Mouse (Mus musculus) heart, postnatal 25 days (tissue): Measurements from ENCODE around the gene Abca3. TPM values are rescaled to one million over a fixed set of nuclear protein-coding genes. Genes with fewer than 3 reads are reported as not detected.

Experiments used
- DNase-seq: peaks from one replicate; pipeline ENCODE4 v3.0.0; 2022; ENCODE audit warnings: low spot score
- intact Hi-C: fragments of 180-260 bp; cut with DNase I; formaldehyde crosslinking; loops from one replicate; pipeline ENCODE4 v1.15.1; 2025
- total RNA-seq, 2 experiments: library from RNA; stranded (reverse); gene quantifications; 2 replicates each; pipeline ENCODE4 v1.2.3; 2021

Gene Abca3
- total RNA-seq = 10 to 100 TPM; 12.8 to 13.1 TPM

DNA sequence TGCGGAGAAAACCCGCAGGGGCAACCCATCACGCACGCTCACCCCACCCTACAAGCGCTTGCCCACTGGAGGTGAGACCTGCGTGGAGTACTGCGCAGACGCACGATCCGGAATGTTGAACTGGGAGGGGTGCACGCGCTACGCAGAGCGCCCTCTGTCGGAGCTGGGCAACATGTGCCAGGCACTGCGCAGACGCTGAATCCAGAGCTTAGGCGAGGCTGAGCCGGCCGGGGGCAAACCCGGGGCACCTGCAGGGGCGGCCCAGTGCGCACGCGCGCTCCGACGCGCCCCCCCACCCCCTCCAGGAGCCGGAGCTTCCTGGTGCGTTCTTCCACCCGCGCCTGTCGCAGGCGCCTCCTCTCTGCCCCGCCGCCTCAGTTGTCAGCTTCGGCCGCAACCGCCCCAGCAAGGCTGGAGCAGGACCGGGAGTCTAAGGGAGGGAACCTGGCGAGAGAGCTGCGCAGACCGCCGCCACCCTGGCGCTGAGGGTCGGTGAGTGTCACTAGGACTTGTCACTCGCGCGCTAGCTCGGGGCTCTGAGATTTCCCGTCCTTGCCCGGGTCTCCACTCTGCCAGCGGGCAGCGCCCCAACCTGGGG lies at the start of gene Abca3:
Abca3 (plus strand) TSS at position 191 of the 598 bp plus-strand sequence.
- intact Hi-C loops = loop anchor here (2.0 kb wide), 1 partner anchor 179 kb away; no protein-coding TSS in a partner anchor
- peak; percentile 91 for DNase-seq

DNA sequence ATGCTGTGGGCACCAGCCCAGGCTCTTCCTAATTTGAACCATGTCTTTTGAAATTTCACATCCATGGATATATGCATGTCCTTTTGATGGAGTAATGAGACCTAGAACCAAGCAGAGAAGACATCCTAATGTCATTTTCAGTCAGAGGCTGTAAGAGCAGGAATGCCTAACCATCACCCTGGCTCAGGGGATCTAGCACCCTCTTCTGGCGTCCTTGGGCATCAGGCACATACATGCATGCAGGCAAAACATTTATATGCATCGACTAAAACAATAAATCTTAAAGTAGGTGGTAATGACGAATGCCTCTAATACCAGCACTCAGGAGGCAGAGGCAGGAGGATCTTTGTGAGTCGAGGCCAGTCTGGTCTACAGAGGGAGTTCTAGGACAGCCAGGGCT lies 44.2 kb upstream of the Abca3 start:
- intact Hi-C loops = loop anchor here (1.0 to 5.0 kb wide), 3 partner anchors 71 to 155 kb away; partner anchors contain the start of gene Pdpk1
- DNase-seq = no peak

GRCm38 (mm10) chr17:24320826-24321225 lies 30.9 kb upstream of the Abca3 start:
- intact Hi-C loops = no loop called here
- DNase-seq = no peak

- DNase-seq = no peak
- intact Hi-C loops = no loop called here
Measured at GRCm38 (mm10) chr17:24325051-24325450, 26.7 kb upstream of the Abca3 start.

DNA sequence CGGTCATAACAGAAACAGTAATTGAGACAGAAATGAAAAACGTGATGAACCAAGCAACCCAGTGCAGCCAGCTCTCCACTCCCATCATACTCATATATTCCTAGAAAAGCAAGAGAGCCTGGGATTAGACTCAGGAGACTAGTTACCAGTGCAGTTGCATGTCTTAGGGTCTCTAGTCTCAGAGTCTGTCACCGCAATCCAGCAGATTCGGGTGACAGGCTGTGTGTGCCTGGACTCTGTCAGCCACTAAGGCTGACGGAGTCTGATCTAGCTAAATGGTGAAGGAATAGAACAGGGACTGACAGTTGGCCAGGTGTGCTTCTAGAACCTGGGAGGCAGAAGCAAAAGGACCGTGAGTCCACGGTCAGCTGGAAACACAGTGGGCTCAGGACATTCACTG lies 24.1 kb upstream of the Abca3 start:
- no peak for DNase-seq
- intact Hi-C loops = no loop called here

DNA sequence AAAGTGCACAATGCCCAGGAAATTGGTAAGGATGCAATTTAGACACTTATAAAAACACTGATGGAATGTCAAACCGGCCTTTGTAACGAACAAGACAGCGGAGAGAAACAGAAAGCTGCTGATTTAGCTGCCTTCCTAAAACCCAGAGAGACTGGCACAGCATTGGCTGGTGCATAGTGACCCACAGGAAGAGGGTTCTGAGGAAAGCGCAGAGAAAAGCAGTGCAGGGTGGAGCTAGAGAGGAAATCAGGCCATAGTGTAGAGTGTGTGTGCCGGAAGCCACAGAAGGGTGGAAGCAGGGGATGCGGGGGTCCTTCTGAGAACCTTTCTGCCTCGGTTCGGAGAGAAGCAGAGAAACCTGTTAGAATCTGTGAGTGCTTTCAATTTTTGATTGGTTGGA lies 7.1 kb upstream of the Abca3 start:
- no peak for DNase-seq
- intact Hi-C loops = no loop called here

DNA sequence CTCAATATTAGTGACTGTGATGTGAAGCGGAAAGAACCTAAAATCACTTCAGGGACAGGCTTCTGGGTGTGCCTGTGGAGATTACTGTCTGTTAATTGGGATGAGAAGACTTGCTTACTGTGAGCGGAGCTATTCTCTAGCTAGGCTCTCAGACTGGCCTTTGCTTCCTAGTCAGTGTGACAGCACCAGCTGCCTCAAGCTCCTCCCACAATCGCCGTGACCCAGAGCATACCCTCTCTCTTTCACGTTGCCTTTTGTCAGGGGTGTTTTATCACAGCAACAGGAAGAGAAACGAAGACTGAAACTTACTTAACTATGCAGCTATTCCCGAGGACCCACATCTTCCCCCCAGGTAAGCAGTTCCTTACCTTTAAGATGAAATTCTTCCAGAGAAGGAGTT lies 4.9 kb upstream of the Abca3 start:
- intact Hi-C loops = no loop called here
- DNase-seq = no peak

GRCm38 (mm10) chr17:24349176-24349575 lies 2.6 kb upstream of the Abca3 start:
- no peak for DNase-seq
- intact Hi-C loops = no loop called here

GRCm38 (mm10) chr17:24350926-24351759 lies 607 bp upstream of the Abca3 start, which contains the start of gene Abca17:
Gene Abca17 (minus strand): TSS chr17:24351068.
- intact Hi-C loops = loop anchor here (2.0 kb wide), 1 partner anchor 178 kb away; no protein-coding TSS in a partner anchor
- DNase-seq = no peak

DNA sequence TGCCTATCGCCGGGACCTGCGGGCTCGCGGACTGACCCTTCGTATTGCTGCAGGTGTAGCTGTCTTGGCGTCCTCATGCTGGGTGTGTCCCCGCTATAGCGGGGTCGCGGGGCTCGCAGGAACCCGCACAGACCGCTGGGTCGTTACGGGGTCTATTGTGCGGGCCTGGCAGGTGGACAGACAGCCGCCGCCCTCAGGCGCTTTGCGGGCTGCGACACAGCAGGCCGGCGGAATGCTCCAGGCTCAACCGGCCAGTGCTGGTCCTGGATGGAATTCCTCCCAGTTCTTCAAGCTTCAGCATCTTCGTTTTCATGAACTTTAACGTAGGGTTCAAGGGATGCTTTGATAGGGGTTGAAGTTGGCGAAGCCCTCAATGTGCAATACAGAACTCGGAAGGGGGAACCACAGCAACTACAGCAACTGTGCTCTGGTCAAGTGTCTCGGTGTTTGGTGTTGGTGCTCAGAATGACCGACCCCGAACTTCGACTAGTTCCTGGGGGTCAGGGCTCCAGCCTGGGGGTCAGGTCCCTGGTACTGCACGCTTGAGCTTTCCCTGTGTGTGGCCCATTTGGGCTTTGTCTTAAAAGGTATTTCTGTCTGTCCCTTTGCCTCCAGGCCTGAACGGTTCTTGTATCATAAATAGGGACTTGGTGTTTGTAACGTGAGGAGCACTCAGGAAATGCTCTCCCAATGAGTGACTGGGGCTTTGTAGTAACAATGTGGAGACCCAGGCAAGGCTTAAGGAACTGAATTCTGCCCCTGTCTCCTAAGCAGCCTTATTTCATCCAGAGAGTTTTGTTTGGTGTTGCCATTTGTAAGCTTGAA lies 832 bp downstream of the Abca3 start:
- DNase-seq = no peak
- intact Hi-C loops = no loop called here

- no peak for DNase-seq
- intact Hi-C loops = no loop called here
Measured at GRCm38 (mm10) chr17:24353960-24354359, 2.2 kb downstream of the Abca3 start.

DNA sequence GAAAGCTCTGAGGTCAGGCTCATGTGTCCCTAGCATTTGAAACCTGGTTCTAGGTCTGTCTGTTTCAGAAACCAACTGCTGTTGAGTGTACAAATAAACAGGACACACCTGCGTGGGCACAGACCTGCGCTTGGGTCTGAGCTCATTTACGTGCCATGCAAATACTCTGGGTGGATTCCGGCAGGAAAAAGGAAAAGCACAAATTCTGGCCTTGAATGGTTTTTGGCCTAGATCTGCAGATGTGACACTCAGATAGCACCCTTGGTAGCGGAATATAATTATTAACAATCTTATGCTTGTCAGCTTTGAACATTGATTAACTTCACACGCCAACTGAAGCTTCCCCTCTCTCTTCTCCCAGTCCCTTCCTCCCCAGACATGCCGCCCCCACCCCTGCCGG lies 3.5 kb downstream of the Abca3 start:
- intact Hi-C loops = no loop called here
- DNase-seq = no peak

- DNase-seq = no peak
- intact Hi-C loops = no loop called here
Measured at GRCm38 (mm10) chr17:24359006-24359405, 7.3 kb downstream of the Abca3 start.

GRCm38 (mm10) chr17:24359903-24360302 lies 8.2 kb downstream of the Abca3 start:
- no peak for DNase-seq
- intact Hi-C loops = no loop called here

- DNase-seq = no peak
- intact Hi-C loops = no loop called here
Measured at GRCm38 (mm10) chr17:24360841-24361240, 9.1 kb downstream of the Abca3 start.

- intact Hi-C loops = no loop called here
- DNase-seq = no peak
Measured at GRCm38 (mm10) chr17:24361291-24361690, 9.5 kb downstream of the Abca3 start.

- intact Hi-C loops = no loop called here
- DNase-seq = no peak
Measured at GRCm38 (mm10) chr17:24362527-24362926, 10.8 kb downstream of the Abca3 start.

DNA sequence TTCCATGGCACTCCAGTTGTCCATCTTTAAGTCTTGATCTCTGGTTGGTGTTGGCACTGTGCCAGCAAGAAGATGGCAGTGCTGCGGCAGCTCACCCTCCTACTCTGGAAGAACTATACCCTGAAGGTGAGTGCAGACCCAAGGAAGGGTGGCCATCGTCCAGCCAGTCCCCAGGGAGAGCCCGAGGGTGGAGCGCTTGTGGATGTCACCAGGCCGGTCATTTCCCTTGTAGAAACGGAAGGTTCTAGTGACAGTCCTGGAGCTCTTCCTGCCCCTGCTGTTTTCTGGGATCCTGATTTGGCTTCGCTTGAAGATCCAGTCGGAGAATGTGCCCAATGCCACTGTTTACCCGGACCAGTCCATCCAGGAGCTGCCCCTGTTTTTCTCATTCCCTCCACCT lies 12.7 kb downstream of the Abca3 start:
- no peak for DNase-seq
- intact Hi-C loops = no loop called here

GRCm38 (mm10) chr17:24365863-24366262 lies 14.1 kb downstream of the Abca3 start:
- intact Hi-C loops = no loop called here

DNA sequence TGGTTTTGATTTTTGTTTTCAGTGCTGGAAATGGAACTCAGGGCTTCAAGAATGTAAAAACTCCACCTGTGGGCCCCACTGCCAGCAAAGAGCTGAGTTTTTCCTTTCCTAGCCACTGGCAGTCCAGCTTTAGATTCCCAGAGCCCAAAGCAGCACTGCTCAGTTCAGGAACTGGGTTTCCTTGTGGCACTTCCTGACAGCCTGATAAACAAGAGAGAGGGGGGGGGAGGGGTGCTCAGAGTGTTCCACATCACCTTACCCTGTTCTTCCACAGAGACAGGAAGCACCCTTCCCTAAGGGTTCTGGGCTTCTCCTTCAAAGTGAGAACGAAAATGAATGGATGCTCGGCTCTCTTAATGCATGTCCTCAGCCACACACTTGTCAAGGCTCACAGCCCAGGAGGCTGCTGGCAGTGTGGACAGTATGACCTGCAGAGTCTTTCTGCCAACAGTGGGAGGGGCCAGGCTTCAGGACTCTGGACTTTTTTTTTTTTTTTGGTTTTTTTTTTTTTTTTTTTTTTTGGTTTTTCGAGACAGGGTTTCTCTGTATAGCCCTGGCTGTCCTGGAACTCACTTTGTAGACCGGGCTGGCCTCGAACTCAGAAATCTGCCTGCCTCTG lies 23.5 kb downstream of the Abca3 start:
- intact Hi-C loops = no loop called here
- no peak for DNase-seq

More at GRCm38 (mm10) chr17:24365863-24366262, 14.1 kb downstream of the Abca3 start:
- no peak for DNase-seq
